Comparison of ENCODE assay signal across 8 mouse cellular contexts in genomic region chr6:13839345-13840054, GRCm38 (mm10). TPM values are rescaled to one million over a fixed set of nuclear protein-coding genes. Genes with fewer than 3 reads are reported as not detected.
DNase-seq lines count a peak whose midpoint lies in the region; ATAC-seq and TF ChIP-seq lines count a peak whose summit lies in the region.

Gpr85 (minus strand) TSS chr6:13839942.

- no peak for DNase-seq in kidney, adult 2 months
- DNase-seq in kidney, postnatal 10 days: no peak
- peak; percentile 34 for DNase-seq in MN1 (ENCODE audit: low spot score)
- peak; percentile 54 for DNase-seq in intestine, embryonic 14.5 days (ENCODE audit: low spot score)
- DNase-seq in thymus, postnatal 36 days: no peak

- H3K4me2 ChIP-seq in intestine, embryonic 14.5 days (ENCODE audit: low read length): peak within 1 kb of the TSS; percentile 71
- peak within 1 kb of the TSS; percentile 75 for H3K4me2 ChIP-seq in liver, embryonic 15.5 days
- peak within 1 kb of the TSS; percentile 84 for H3K4me2 ChIP-seq in stomach, embryonic 14.5 days (replicated peaks; ENCODE audit: low read depth, low read length)

- no peaks in the 10 kb centered on the region for H3K4me1 ChIP-seq in kidney, adult 2 months (ENCODE audit: control insufficient read depth, insufficient read depth, low read length)
- H3K4me1 ChIP-seq in embryonic fibroblast, embryonic 13.5 days (ENCODE audit: control insufficient read depth, insufficient read depth, low read length): peaks cover 2% of the 10 kb centered on the region
- no peaks in the 10 kb centered on the region for H3K4me1 ChIP-seq in intestine, embryonic 14.5 days (replicated peaks; ENCODE audit: control insufficient read depth, insufficient read depth, low read length)
- no peaks in the 10 kb centered on the region for H3K4me1 ChIP-seq in liver, embryonic 15.5 days (replicated peaks)
- H3K4me1 ChIP-seq in stomach, embryonic 14.5 days (ENCODE audit: control insufficient read depth, insufficient read depth, low read length): no peaks in the 10 kb centered on the region

- H3K27ac ChIP-seq in kidney, adult 2 months (ENCODE audit: insufficient read depth, low read depth, low read length): no peak within 1 kb of the TSS
- H3K27ac ChIP-seq in embryonic fibroblast, embryonic 13.5 days (ENCODE audit: insufficient read depth, low read length): peak within 1 kb of the TSS; percentile 77
- peak within 1 kb of the TSS; percentile 86 for H3K27ac ChIP-seq in intestine, embryonic 14.5 days (ENCODE audit: low read depth)
- no peak within 1 kb of the TSS for H3K27ac ChIP-seq in liver, embryonic 15.5 days (replicated peaks)
- H3K27ac ChIP-seq in stomach, embryonic 14.5 days (ENCODE audit: low read length): peak within 1 kb of the TSS; percentile 89

- no peaks in the 10 kb centered on the region for H3K27me3 ChIP-seq in kidney, adult 2 months (replicated peaks; ENCODE audit: control insufficient read depth, insufficient read depth, low read length)
- no peaks in the 10 kb centered on the region for H3K27me3 ChIP-seq in intestine, embryonic 14.5 days (replicated peaks; ENCODE audit: control insufficient read depth, insufficient read depth, low read length)
- peaks cover 39% of the 10 kb centered on the region for H3K27me3 ChIP-seq in liver, embryonic 15.5 days
- H3K27me3 ChIP-seq in stomach, embryonic 14.5 days (ENCODE audit: control insufficient read depth, insufficient read depth, low read length): no peaks in the 10 kb centered on the region

- H3K36me3 ChIP-seq in kidney, adult 2 months (ENCODE audit: control insufficient read depth, insufficient read depth, low read length): no peaks in the 10 kb centered on the region
- H3K36me3 ChIP-seq in intestine, embryonic 14.5 days (ENCODE audit: control insufficient read depth, insufficient read depth, low read length): no peaks in the 10 kb centered on the region
- no peaks in the 10 kb centered on the region for H3K36me3 ChIP-seq in liver, embryonic 15.5 days (replicated peaks)
- H3K36me3 ChIP-seq in stomach, embryonic 14.5 days (ENCODE audit: control insufficient read depth, insufficient read depth, low read length): no peaks in the 10 kb centered on the region

- WGBS in kidney, adult 2 months: 49% methylated on average over 18 of the region's 18 CpGs
- 45% methylated on average over 18 of the region's 18 CpGs for WGBS in intestine, embryonic 14.5 days
- 33% methylated on average over 18 of the region's 18 CpGs for WGBS in liver, embryonic 15.5 days (ENCODE audit: insufficient replicate concordance)
- 42% methylated on average over 18 of the region's 18 CpGs for WGBS in stomach, embryonic 14.5 days

- H3K9ac ChIP-seq in intestine, embryonic 14.5 days (ENCODE audit: low read length): peak within 1 kb of the TSS; percentile 82
- peak within 1 kb of the TSS; percentile 17; the same call in 1 of the 2 replicates for H3K9ac ChIP-seq in liver, embryonic 15.5 days
- H3K9ac ChIP-seq in stomach, embryonic 14.5 days (replicated peaks; ENCODE audit: low read depth, low read length): peak within 1 kb of the TSS; percentile 57

- no peak; the same call in 1 of the 2 replicates for ATAC-seq in intestine, embryonic 14.5 days (replicated peaks; ENCODE audit: low FRiP score, low TSS enrichment, low read depth)
- no peak for ATAC-seq in liver, embryonic 15.5 days (ENCODE audit: insufficient read depth)
- ATAC-seq in stomach, embryonic 14.5 days (ENCODE audit: insufficient number of reproducible peaks, insufficient read depth, low FRiP score, low read depth): no peak

- peak within 1 kb of the TSS; percentile 85 for H3K4me3 ChIP-seq in kidney, adult 2 months (ENCODE audit: insufficient read depth, low read depth, low read length)
- peak within 1 kb of the TSS; percentile 89 for H3K4me3 ChIP-seq in embryonic fibroblast, embryonic 13.5 days (ENCODE audit: insufficient read depth, low read length)
- H3K4me3 ChIP-seq in intestine, embryonic 14.5 days (ENCODE audit: low read depth, low read length): peak within 1 kb of the TSS; percentile 59
- peak within 1 kb of the TSS; percentile 52 for H3K4me3 ChIP-seq in liver, embryonic 15.5 days (replicated peaks)
- peak within 1 kb of the TSS; percentile 60 for H3K4me3 ChIP-seq in stomach, embryonic 14.5 days (ENCODE audit: low read depth, low read length)

- no peak for TF ChIP-seq CTCF in kidney, adult 2 months (conservative IDR thresholded peaks at IDR 0.05; ENCODE audit: insufficient read depth, insufficient read length, low read depth, low read length)
- no peak for TF ChIP-seq CTCF in embryonic fibroblast, embryonic 13.5 days (IDR thresholded peaks at IDR 0.05; ENCODE audit: borderline replicate concordance, insufficient read depth, low read length)

- no peaks in the 10 kb centered on the region for H3K9me3 ChIP-seq in intestine, embryonic 14.5 days (ENCODE audit: control insufficient read depth, low read length)
- no peaks in the 10 kb centered on the region for H3K9me3 ChIP-seq in liver, embryonic 15.5 days (replicated peaks)
- no peaks in the 10 kb centered on the region for H3K9me3 ChIP-seq in stomach, embryonic 14.5 days (ENCODE audit: control insufficient read depth, low read depth, low read length)

- TF ChIP-seq POLR2A in kidney, adult 2 months (IDR thresholded peaks at IDR 0.05; ENCODE audit: low read depth, low read length): no peak
- no peak; the same call in 1 of the 2 replicates for TF ChIP-seq POLR2A in embryonic fibroblast, embryonic 13.5 days (IDR thresholded peaks at IDR 0.05; ENCODE audit: low read depth, low read length)

RNA-seq across cellular contexts. Expression of gene Gpr85, which starts in this region (rescaled TPM):
- polyA plus RNA-seq in kidney, adult 2 months (2012; rRNA removed): 1.1 and 1.9 TPM in 2 replicates
- 4.5 and 5.6 TPM in 2 replicates for polyA plus RNA-seq in embryonic fibroblast, embryonic 13.5 days (2011; ENCODE audit: insufficient read length, low read depth, missing spikeins)
- polyA plus RNA-seq in intestine, embryonic 14.5 days (2014; fragmentation: Nextera tagmentation; extraction: Ambion mirVana): 6.6 and 7.3 TPM in 2 replicates
- 0.12 and 0.26 TPM in 2 replicates for polyA plus RNA-seq in liver, embryonic 15.5 days (2015; fragmentation: Nextera tagmentation; extraction: Ambion mirVana)
- 6.0 and 6.4 TPM in 2 replicates for polyA plus RNA-seq in stomach, embryonic 14.5 days (2014; fragmentation: Nextera tagmentation; extraction: Ambion mirVana)

Comparison
In these comparisons a context has a peak if more than half of its experiments do, and no peak if none do; other contexts are left out.
1. DNase-seq: peak in MN1 (single experiment) and intestine, embryonic 14.5 days (single experiment); none in kidney, adult 2 months (single experiment), kidney, postnatal 10 days (single experiment) and thymus, postnatal 36 days (0 of 2).
2. H3K27ac ChIP-seq: peak in embryonic fibroblast, embryonic 13.5 days (single experiment), intestine, embryonic 14.5 days (single experiment) and stomach, embryonic 14.5 days (single experiment); none in kidney, adult 2 months (single experiment) and liver, embryonic 15.5 days (single experiment).
3. H3K9ac ChIP-seq: peak in every context shown above with its lines; median percentile 82 in intestine, embryonic 14.5 days; 57 in stomach, embryonic 14.5 days; 17 in liver, embryonic 15.5 days.
4. Peak in every context shown above with its lines, with median percentiles within 50 percentile points of each other: H3K4me3 ChIP-seq and H3K4me2 ChIP-seq.